Mouse (Mus musculus) kidney, adult 2 months (tissue): ENCODE data around the gene Tank.

Experiments
- CTCF ChIP-seq: fragments of 200-500 bp; conservative IDR thresholded peaks from 2 replicates; pipeline ENCODE4 v1.5.1; 2011; ENCODE audit warnings: low read depth, mild to moderate bottlenecking, control low read depth, low read length, moderate library complexity, mixed read lengths; ENCODE audit not compliant: insufficient read depth, insufficient read length
- POLR2A ChIP-seq: fragments of 200-500 bp; IDR thresholded peaks from one replicate; pipeline ENCODE4 v1.6.1; 2011; ENCODE audit warnings: low read depth, low read length, control low read depth

DNA sequence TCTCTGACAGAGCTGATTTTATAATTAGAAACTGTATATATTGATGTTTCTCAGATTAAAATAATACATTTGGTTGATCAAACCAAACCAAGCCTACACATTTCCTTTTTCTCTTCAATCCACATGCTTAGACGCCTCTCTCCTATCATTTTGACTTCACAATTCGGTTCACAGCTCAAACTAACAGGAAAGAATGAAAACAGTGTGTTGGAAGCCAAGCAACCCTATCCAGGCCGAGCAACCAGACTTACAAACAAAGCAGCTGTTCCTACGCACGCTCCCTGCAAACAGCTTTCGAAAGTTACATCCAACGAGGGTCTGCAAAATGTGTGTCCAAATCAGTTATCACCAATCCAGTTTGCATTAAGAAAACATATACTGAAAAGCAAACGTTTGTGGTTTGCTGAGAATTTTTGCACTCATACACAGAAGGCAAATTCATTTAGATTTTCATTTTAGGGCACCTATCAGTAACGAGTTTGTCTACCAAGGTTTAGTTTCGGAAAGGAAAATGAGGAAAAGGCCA is 2.2 kb downstream of the Tank start:
- TF ChIP-seq CTCF (no peak), POLR2A (no peak)
